Mouse (Mus musculus) kidney, embryonic 14.5 days (tissue): ENCODE measurements around the gene Gabbr2. TPM values are rescaled to one million over a fixed set of nuclear protein-coding genes. Genes with fewer than 3 reads are reported as not detected.

Source experiments
- ATAC-seq: fragments of 200-750 bp; cut with Nextera tagmentation; 2 replicates; pipeline ENCODE4 v1.8.0; 2017; ENCODE audit warnings: moderate number of reproducible peaks, mild to moderate bottlenecking, moderate TSS enrichment, moderate library complexity; ENCODE audit not compliant: low FRiP score, low TSS enrichment
- H3K27ac ChIP-seq: fragments of 300-500 bp; sonication (generic); 2 replicates; pipeline ENCODE4 v1.5.1; 2014; ENCODE audit warnings: low read depth, mild to moderate bottlenecking, low read length, moderate library complexity, mixed read lengths
- H3K27me3 ChIP-seq: fragments of 300-500 bp; sonication (generic); 2 replicates; pipeline ENCODE4 v1.6.1; 2014; ENCODE audit warnings: mild to moderate bottlenecking, low read length; ENCODE audit not compliant: control insufficient read depth, insufficient read depth
- H3K36me3 ChIP-seq: fragments of 300-500 bp; sonication (generic); 2 replicates; pipeline ENCODE4 v1.6.1; 2014; ENCODE audit warnings: low read length, mixed read lengths; ENCODE audit not compliant: control insufficient read depth, insufficient read depth
- H3K4me1 ChIP-seq: fragments of 300-500 bp; sonication (generic); 2 replicates; pipeline ENCODE4 v1.6.1; 2014; ENCODE audit warnings: low read length, mixed read lengths; ENCODE audit not compliant: control insufficient read depth, insufficient read depth
- H3K4me2 ChIP-seq: fragments of 300-500 bp; sonication (generic); replicated peaks from 2 replicates; pipeline ENCODE4 v1.6.1; 2014; ENCODE audit warnings: low read depth, mild to moderate bottlenecking, low read length
- H3K4me3 ChIP-seq: fragments of 300-500 bp; sonication (generic); 2 replicates; pipeline ENCODE4 v1.5.1; 2014; ENCODE audit warnings: mild to moderate bottlenecking, low read length
- H3K9ac ChIP-seq: fragments of 300-500 bp; sonication (generic); 2 replicates; pipeline ENCODE4 v1.6.1; 2014; ENCODE audit warnings: low read depth, mild to moderate bottlenecking, low read length, moderate library complexity
- H3K9me3 ChIP-seq: fragments of 300-500 bp; sonication (generic); 2 replicates; pipeline ENCODE4 v1.6.1; 2016; ENCODE audit warnings: low read length; ENCODE audit not compliant: control insufficient read depth
- WGBS: fragments of 180-500 bp; shearing (Covaris S2); extraction: QIAGEN DNeasy Blood & Tissue Kit; methylation state at CpG from one replicate; pipeline ENCODE4 v1.1.7; 2014; 5-methylcytosine and 5-hydroxymethylcytosine counted together
- polyA plus RNA-seq: library from polyadenylated mRNA; unstranded; fragments of >200 nt; fragmentation: Nextera tagmentation; extraction: Ambion mirVana; gene quantifications from 2 replicates; pipeline ENCODE4 v1.2.1, GENCODE M21; 2014

Gabbr2 gene
- polyA plus RNA-seq, 1 experiment from 2014 or later: 0.43 TPM

DNA sequence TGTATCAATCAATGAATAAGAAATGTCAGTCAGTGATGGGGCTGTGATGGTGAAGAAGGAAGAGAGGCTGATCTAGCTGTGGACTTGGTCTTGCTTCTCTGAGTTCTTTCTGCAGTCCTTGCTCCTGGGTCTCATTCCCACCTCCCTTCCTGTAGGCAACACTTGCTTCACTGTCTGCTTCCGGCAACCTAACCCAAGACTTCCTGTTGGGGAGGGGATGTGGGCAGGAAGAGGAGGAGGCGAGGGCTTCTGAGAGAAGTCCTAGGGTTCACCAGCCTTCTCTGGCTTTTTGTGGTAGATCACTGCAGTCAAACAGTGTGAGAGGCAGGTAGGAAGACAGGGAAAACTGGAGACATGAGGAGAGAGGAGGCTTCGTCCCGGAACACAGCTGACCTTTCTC lies 239.4 kb downstream of the Gabbr2 start:
- H3K9ac ChIP-seq: no peak overlapping the region
- no peak overlapping the region for H3K27ac ChIP-seq
- no peak overlapping the region for H3K4me3 ChIP-seq
- WGBS: 69% methylated on average over 4 of the region's 4 CpGs
- no peaks in the 10 kb centered on the region for H3K27me3 ChIP-seq
- ATAC-seq: no peak
- H3K36me3 ChIP-seq: no peaks in the 10 kb centered on the region
- no peaks in the 10 kb centered on the region for H3K4me1 ChIP-seq
- H3K4me2 ChIP-seq: no peak overlapping the region
- H3K9me3 ChIP-seq: no peaks in the 10 kb centered on the region

DNA sequence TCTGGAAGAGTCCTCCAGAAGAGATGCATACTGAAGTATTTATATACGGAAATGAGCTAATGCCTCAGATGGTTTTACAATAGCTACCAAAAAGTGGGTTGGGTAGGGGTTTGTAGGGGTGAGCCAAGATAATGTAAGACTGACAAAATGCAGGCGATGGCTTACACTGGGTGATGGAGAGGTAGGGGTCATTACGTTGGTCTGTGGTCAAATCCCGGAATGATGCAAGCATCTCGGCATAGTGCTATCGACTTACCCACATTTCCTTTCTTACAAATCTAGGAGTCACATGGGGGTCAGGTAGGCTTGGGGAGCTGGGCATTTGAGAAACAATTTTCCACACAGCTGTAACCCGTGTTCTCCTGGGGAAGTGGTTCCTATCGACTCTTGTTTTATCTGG lies 242.7 kb downstream of the Gabbr2 start:
- H3K4me3 ChIP-seq: no peak overlapping the region
- H3K36me3 ChIP-seq: no peaks in the 10 kb centered on the region
- H3K27ac ChIP-seq: no peak overlapping the region
- no peaks in the 10 kb centered on the region for H3K9me3 ChIP-seq
- 77% methylated on average over 8 of the region's 8 CpGs for WGBS
- H3K9ac ChIP-seq: no peak overlapping the region
- no peaks in the 10 kb centered on the region for H3K4me1 ChIP-seq
- H3K27me3 ChIP-seq: no peaks in the 10 kb centered on the region
- no peak for ATAC-seq
- no peak overlapping the region for H3K4me2 ChIP-seq

DNA sequence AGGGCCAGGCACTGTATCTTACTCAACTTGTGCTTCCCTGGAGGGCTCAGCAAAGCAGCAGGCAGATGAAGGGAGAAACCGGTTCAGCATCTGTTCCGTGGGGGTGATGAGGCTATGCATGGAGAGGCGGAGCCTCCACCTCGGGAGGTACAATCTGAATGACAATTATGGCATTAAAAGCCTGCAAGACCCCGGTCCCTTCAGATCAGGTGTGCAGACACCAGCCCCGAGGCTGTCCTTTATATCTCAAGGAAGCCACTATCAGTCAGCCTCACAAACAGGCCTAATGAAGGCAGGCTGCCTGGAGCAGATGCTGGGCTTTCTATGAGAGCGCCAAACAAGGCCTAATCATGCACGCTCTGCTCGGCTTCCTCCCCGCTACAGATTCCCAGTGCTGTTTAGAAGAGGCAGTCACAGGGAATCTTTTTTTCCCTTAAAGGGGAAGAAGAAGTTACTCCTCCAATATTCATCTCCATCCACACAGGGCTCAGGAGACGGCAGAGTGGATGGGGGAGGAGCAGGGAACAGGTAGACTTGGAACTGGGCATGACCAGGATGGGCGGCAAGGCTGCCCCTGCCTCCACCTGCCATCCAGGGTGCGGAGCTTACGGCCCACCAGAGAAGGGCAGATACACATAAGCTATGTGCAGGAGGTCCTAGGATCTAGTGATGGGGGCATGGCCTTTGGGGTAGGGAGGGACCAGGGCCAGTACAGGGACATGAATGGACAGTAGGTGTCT lies 244.5 kb downstream of the Gabbr2 start:
- no peak for ATAC-seq
- H3K9me3 ChIP-seq: no peaks in the 10 kb centered on the region
- no peak overlapping the region for H3K9ac ChIP-seq
- WGBS: 43% methylated on average over 14 of the region's 14 CpGs
- H3K27me3 ChIP-seq: no peaks in the 10 kb centered on the region
- H3K4me1 ChIP-seq: no peaks in the 10 kb centered on the region
- H3K36me3 ChIP-seq: no peaks in the 10 kb centered on the region
- H3K4me3 ChIP-seq: no peak overlapping the region
- H3K4me2 ChIP-seq: no peak overlapping the region
- no peak overlapping the region for H3K27ac ChIP-seq

DNA sequence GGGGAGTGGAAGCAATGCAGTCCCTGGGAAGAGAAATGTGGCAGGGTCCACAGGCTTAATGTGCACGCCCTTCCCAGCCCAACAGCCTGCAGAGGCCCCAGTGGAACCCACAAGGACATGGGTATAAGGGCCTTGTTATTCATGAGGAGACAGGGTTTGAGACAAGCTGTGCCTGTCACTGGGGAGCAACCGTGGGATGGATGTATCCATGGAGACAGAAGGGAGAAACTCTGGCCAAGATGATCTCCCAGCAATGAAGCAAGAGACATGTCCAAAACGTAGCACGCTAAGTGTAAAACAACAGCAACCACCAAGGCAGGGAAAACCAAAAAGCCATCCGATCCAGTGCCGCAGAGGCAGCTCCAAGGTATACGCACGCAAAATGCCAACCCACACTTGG lies 246.1 kb downstream of the Gabbr2 start:
- no peaks in the 10 kb centered on the region for H3K27me3 ChIP-seq
- H3K4me1 ChIP-seq: no peaks in the 10 kb centered on the region
- WGBS: 87% methylated on average over 8 of the region's 8 CpGs
- no peak overlapping the region for H3K4me2 ChIP-seq
- no peaks in the 10 kb centered on the region for H3K36me3 ChIP-seq
- no peak for ATAC-seq
- no peak overlapping the region for H3K9ac ChIP-seq
- no peaks in the 10 kb centered on the region for H3K9me3 ChIP-seq
- no peak overlapping the region for H3K4me3 ChIP-seq
- H3K27ac ChIP-seq: no peak overlapping the region

DNA sequence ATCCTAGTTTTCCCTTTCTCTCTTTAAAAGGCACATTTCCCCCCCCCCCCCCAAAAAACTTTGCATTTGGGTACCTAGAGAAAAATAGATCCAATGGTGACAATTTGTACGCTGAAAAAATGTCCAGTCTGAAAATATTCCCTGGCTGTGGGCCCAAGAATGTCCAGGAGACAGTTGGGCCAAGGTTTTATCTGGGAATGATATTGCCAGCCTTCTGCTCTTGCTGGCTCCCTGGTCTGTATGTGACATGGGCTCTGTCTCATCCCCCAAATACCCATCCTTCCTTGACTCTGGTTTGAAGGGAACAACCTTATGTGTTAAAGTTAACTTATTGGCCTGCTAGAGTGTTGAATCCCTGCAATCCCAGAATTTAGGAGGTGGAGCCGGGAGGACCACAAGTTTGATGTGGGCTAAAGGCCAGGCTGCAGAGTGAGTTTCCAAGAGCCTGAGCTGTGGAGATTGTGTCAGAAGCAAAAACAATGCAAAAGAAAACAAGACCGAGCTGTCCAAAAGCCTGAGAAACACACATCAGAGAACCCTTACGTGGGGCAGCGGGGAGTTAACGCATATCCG lies 247.0 kb downstream of the Gabbr2 start:
- no peak overlapping the region for H3K27ac ChIP-seq
- H3K4me1 ChIP-seq: no peaks in the 10 kb centered on the region
- no peak overlapping the region for H3K4me2 ChIP-seq
- H3K9ac ChIP-seq: no peak overlapping the region
- no peak overlapping the region for H3K4me3 ChIP-seq
- no peaks in the 10 kb centered on the region for H3K36me3 ChIP-seq
- no peaks in the 10 kb centered on the region for H3K27me3 ChIP-seq
- no peaks in the 10 kb centered on the region for H3K9me3 ChIP-seq
- no peak for ATAC-seq
- WGBS: 67% methylated on average over 7 of the region's 7 CpGs

DNA sequence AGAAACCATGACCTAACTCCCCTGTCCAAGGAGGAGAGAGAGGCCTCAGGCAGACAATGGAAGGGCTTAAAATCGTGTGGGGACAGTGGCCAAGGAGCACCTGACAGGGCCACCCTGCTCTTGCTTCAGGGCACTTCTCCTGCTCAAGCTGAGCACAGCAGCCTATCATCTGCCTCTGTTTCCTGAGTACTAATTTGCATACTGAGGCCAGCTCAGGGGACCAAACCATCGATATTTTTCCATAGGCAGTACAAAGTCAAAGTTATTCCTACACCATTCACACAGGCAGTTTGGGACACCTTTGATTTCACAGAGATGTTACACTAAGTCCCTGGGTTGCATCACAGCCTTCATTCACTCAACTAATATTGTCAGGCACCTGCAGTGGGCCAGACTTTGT lies 249.1 kb downstream of the Gabbr2 start:
- WGBS: 24% methylated on average over 2 of the region's 2 CpGs
- Histone ChIP-seq H3K9ac (no peak overlapping the region), H3K27me3 (no peaks in the 10 kb centered on the region), H3K27ac (no peak overlapping the region), H3K4me1 (no peaks in the 10 kb centered on the region), H3K4me3 (no peak overlapping the region), H3K9me3 (no peaks in the 10 kb centered on the region), H3K4me2 (no peak overlapping the region), H3K36me3 (no peaks in the 10 kb centered on the region)
- ATAC-seq: no peak

DNA sequence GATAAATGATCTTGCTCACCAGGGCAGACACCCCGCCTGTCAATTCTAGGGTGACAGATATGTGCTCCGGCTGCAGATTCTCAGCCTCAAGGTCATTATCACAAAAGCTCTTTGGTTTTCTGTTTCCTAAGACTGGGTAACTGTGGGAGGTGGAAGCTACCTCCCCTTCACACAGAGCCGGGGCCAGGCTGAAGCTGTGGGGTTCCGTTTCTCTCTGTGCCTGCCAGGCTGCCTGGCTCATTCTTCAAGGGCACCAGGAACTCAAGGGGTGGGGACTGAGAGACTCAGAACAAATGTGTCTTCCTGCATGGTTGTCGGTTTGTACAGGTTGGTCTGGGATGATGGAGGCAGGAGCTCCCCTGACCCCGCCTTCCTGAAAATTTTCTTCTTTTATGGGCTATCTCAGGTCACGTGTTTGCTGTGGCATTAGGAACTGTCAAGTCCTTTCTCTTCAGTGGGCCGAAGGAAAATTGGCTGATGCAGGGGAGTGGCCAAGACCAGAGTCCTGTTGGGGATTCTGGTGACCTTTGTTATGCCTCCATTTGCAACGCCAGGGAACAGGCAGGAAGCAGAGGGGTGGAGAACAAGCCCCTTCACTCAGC lies 254.7 kb downstream of the Gabbr2 start:
- H3K27ac ChIP-seq: no peak overlapping the region
- no peaks in the 10 kb centered on the region for H3K27me3 ChIP-seq
- 35% methylated on average over 9 of the region's 9 CpGs for whole genome bisulfite sequencing
- no peaks in the 10 kb centered on the region for H3K36me3 ChIP-seq
- H3K4me3 ChIP-seq: no peak overlapping the region
- no peak for ATAC-seq
- no peak overlapping the region for H3K9ac ChIP-seq
- H3K4me2 ChIP-seq: no peak overlapping the region
- H3K4me1 ChIP-seq: peaks cover 3% of the 10 kb centered on the region; the same call in 1 of the 2 replicates
- no peaks in the 10 kb centered on the region for H3K9me3 ChIP-seq

DNA sequence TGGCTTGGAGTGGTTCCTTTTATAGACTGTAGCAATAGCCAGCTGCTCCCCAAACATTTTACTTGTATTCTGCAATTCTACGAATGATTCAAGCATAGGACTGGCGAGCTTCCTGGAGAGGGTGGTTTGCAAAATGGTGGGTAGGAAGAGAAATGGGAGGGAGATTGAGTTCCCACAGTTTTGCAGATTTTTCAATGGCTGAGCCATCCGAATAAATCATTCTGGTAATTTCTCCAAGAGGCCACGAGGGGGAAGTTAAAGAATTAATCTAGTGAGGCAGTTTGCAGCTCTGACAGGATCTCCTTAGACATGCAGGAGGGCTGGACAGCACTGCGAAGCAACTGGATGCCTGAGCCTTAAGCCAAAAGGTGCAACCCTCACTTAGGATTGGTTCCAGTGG lies 256.8 kb downstream of the Gabbr2 start:
- Histone ChIP-seq H3K4me2 (no peak overlapping the region), H3K27ac (no peak overlapping the region), H3K4me3 (no peak overlapping the region), H3K9ac (no peak overlapping the region), H3K9me3 (no peaks in the 10 kb centered on the region), H3K36me3 (no peaks in the 10 kb centered on the region), H3K4me1 (peaks cover 3% of the 10 kb centered on the region; the same call in 1 of the 2 replicates), H3K27me3 (no peaks in the 10 kb centered on the region)
- WGBS: 50% methylated on average over 5 of the region's 5 CpGs
- no peak for ATAC-seq

DNA sequence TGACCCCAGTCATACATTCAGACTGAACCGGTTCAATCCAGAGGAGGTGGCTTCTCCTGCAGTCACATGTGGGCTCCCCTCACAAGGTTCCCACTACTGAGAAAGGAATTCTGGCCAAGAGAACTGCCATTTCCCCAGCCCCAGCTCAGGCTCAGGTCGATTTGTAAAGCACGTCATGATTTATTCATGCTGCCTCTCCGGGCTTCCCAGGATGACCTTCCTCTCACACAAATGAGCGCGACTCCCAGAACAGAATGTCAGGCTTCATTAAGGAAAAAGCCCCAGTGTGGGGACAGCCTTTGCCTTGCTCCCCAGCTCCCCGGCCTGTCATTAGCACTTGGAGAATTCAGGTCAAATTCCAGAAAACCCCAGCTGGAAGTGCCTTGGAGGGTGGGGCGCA lies 260.1 kb downstream of the Gabbr2 start:
- no peaks in the 10 kb centered on the region for H3K9me3 ChIP-seq
- no peak for ATAC-seq
- H3K4me3 ChIP-seq: no peak overlapping the region
- H3K4me1 ChIP-seq: peaks cover 3% of the 10 kb centered on the region; the same call in 1 of the 2 replicates
- H3K27me3 ChIP-seq: no peaks in the 10 kb centered on the region
- H3K36me3 ChIP-seq: no peaks in the 10 kb centered on the region
- H3K9ac ChIP-seq: no peak overlapping the region
- no peak overlapping the region for H3K27ac ChIP-seq
- 12% methylated on average over 8 of the region's 8 CpGs for WGBS
- no peak overlapping the region for H3K4me2 ChIP-seq
